Mouse (Mus musculus) layer of hippocampus, adult 8-10 months (tissue): ENCODE data around the gene Nucb1. TPM values are rescaled to one million over a fixed set of nuclear protein-coding genes. Genes with fewer than 3 reads are reported as not detected.
A peak's percentile ranks its signal among the peaks of the same experiment; 100 is the strongest.
"Not testable (repeated sequence)": the region's sequence is repeated elsewhere in the genome, so short reads cannot be mapped to it uniquely, and the experiment has no call there.

Source experiments
- DNase-seq, 2 experiments: peaks; one replicate each; pipeline ENCODE4 v3.0.0; 2022; ENCODE audit warnings: low spot score in 2 of 2
- total RNA-seq, 4 experiments: library from RNA; stranded (reverse); gene quantifications; 2 replicates each; pipeline ENCODE4 v1.2.4; 2022

Gene Nucb1
- total RNA-seq, 4 experiments from 2014 or later: 101 to 135 (median 117) TPM

DNA sequence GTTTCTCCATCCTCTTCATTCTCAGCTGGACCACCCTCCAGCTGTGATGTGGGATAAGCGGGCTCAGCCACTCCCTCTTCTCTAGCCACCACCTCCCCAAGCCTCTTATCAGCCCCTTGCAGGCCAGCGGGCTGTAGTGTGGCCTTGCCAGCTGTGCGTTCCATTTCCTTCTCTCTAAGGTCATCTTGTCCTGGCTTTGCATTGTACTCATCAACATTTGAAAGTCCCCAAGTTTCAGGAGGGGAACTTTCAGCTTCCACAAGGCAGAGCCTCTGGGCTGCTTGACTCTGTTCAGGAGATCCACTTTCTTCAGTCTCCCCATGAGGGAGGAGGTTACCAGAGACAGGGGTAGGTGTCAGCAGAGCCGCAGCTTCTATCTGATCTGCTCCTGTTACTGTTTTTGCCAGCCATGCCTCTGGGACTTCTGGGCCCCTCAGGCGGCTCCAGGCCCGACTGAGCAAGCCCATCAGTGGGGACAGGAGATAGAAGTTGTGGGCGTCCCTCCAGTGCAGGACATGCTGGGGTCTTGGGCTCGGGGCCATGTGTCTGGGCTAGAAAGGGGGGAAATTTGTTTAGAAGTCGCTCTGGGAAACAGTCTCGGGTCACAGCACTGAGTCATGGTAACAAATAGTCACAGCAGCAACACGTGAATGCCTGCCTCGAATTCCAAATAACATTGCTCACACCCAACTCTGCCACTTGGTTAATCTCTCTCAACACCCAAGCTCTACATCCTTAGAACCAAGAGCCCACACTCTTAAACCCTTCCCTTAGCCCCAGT lies 14.8 kb upstream of the Nucb1 start:
- DNase-seq: no peak

DNA sequence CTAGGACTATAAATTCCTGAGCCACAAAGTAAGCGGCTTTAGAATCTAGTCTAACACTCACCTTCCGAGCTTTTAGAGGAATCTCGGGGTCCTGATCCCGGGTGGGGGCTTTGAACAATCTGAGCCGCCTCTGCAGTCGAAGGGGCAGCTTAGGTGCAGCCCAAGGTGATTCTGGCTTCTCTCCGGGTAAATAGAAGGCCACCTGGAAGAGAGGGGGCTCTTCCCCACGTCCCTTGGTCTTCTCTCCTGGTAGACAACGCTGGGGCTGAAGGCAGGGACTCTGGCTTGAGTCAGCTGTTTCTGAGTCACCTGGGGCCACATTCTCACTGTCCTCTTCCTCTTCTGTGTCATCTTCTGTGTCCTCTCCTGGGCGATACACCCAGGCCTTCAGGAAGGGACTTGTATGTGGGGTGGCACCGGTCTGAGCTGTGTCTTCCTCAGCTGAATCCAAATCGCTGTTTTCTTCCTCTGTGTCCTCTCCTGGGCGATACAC lies 13.5 kb upstream of the Nucb1 start:
- DNase-seq: no peak

DNA sequence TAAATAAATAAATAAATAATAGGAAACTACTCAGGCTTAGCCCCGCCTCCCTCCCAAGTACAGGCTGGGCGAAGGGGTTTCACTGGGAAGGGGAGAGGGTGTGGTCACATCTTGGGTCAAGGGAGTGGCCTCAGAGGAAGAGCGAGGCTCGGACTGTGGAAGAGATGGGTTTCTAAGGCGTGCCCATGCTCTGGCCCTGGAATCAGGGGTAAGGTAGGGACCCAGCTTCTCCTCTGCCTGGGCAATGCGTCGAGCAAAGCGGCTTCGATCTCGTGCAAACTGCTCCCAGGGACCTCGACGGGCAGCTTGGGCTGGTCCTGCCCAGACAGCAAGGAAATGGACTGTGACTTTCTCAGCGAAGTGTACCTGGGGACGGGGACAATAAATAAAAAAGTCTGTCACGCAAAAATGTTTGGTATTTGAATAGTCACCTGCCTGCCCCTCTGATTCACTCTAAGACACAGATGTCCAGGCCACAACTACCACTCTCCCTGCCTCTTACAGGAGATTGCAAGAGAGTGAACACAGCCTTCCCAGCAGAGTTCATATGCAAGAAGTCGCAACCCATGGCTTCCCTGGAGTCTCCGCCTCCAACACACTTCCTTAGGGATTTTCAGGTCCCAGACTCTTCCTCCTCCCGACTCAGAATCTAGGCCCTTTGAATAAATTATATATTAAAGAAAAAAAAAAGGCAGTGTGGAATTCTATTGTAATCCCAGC lies 12.9 kb upstream of the Nucb1 start:
- DNase-seq: no peak

DNA sequence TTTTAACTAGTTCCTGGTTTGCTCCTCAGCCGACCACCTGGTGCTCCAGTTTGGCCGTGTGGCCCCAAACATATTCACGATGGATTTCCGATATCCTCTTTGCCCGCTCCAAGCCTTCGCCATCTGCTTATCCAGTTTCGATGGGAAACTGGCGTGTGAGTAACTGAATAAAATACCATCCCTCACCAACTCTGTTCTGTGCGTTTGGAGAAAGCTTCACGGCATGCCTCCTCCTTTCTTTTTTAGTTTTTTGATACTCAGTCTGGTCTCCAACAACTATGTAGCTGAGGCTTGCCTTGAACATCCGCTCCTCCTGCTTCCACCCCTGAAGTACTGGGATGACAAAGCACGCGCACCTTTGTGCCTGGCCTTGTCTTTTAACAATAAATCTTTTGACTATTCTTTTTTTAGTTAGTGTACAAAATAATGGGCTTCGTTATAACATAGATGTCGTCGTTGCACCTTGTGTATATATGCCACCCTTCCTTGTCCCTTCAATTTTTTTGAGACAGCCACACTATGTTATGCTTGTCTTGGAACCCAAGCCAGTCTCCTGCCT lies 12.1 kb upstream of the Nucb1 start:
- DNase-seq: no peak

DNA sequence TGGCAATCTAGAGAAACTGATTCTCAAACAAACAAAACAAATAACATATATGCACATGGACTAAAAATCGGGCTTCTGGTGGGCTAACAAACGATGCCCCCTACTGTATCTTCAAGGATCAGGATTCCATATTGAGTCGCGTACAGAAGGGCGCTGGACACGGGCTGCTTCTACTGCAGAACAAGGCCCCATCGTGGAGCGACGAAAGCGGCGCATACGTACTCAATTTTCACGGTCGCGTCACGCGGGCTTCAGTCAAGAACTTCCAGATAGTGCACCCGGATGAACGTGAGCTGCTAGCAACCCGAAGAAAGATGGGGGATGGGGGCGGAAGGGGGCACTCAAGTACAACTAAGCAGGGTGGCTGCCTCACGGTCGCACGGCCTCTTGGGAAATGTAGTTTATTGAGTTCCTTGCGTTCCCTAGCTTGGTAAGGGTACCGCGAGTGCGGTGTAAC lies 11.6 kb upstream of the Nucb1 start:
- peak; percentile 88 to 89 for DNase-seq

DNA sequence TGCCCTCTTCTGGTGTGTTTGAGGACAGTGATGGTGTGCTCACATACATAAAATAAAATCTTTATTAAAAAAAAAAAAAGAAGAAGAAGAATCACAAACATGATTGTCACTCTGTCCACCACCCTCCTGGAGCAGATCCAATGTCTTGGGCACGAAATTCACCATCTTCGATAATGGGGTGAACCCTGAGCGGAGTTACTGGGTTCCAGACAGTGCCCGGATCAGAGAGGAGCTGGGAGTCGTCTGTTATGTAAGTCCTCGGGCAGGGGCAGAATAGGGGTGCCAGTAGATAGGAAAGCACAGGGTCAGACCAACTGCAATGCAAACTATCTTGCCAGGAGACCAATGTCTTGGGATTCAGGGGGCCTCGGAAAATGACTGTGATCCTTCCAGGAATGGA lies 10.4 kb upstream of the Nucb1 start:
- no peak for DNase-seq

DNA sequence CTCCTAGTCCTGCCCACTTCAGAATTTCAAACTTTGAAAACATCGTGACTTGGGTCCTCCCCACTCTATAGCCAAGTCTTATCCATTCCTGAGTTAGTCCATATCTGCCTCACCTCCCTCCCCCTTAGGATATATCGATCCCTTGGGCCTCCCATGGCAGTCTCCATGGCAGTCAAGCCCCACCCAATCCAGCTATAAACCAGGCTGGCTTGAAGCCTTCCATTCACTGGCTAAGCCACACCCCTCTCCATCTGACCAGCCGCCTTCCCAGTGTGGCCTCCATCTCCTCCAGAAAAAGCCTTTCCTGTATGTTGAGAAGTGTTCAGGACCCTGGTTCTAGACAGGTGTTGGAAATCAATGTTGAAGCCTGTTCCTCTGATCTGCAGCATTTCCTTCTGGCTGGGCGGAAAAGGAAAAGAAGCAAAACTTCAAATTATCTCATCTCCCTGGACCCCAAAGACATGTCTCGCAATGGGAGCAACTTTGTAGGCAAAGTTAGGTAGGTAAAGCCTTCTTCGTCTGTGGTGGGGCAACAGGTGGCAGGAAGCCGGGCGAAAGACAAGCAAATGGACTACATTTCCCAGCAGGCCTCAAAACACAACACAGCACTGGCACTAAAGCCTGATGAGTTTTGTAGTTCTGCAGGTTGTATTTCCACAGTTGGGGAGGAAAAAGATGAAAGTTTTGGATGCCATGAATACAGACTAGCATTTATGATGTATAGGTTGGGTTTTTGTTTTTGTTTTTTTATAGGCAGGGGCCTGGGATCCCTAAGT lies 9.3 kb upstream of the Nucb1 start:
- DNase-seq: no peak

DNA sequence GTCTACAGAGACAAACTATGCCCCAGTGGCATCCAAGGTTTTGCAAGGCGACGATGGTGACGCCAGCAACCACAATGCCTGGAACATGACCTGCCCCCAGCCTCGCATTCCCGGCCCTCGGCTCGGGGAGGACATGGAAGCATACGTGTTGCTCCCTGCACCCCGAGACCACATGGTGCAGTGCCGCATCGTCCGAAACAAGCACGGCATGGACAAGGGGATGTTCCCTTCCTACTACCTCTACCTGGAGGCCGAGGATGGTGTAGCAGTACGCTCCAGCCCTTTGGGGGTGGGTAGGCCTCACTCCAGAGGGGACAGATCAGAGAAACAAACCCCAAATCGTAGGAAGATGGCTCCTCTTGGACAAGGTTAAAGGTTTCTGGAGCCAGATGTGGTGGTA lies 8.4 kb upstream of the Nucb1 start:
- DNase-seq: no peak

DNA sequence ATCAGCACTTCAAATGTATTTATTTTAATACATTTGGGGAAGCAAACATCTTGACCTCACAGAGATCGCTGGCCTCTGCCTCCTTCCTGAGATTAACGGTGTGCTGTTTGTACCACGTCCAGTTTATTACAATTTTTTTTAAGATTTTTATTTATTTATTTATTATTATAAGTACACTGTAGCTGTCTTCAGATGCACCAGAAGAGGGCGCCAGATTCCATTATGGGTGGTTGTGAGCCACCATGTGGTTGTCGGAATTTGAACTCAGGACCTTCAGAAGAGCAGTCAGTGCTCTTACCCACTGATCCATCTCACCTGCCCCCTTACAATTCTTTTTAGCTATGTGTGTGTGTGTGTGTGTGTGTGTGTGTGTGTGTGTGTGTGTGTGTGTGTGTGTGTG lies 6.6 kb upstream of the Nucb1 start:
- not testable (repeated sequence) for DNase-seq

DNA sequence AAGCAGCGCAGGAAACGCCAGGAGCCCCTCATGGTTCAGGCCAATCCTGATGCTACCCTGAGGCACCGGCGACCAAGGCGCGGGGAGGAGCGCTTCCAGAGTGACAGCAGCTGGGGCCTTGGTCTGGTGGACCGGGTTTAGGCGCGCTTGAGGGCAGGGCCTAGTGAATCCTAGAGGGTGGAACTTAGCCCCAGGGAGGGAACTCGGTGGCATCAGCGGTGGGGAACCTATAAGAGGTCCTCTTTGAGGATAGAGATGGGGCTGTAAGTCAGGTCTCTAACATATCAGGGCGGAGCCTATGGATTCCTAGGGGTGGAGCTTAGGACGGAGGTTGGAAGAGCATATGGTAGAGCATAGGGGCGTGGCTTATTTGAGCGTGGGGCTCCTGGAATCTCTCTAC lies 5.2 kb upstream of the Nucb1 start:
- no peak for DNase-seq

DNA sequence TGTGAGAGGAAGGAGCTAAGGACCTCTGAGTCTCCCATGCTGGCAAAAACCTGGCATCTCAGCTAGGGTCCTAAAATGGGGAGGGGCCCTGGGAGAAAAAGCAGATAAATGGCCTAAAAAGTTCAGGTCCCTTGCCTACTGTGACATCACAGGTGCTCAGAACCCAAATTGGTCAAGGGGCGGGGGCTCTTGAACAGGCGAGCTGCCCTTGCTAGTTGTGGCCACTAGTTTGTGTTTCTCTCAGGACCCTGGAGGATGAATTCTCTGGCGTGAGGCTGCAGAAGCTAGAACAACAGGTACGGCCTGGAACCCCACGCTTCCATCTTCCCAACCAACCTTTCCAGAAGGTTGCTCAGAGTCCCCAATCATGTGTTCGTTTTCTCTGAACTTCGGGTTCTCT lies 4.2 kb upstream of the Nucb1 start:
- DNase-seq: no peak

DNA sequence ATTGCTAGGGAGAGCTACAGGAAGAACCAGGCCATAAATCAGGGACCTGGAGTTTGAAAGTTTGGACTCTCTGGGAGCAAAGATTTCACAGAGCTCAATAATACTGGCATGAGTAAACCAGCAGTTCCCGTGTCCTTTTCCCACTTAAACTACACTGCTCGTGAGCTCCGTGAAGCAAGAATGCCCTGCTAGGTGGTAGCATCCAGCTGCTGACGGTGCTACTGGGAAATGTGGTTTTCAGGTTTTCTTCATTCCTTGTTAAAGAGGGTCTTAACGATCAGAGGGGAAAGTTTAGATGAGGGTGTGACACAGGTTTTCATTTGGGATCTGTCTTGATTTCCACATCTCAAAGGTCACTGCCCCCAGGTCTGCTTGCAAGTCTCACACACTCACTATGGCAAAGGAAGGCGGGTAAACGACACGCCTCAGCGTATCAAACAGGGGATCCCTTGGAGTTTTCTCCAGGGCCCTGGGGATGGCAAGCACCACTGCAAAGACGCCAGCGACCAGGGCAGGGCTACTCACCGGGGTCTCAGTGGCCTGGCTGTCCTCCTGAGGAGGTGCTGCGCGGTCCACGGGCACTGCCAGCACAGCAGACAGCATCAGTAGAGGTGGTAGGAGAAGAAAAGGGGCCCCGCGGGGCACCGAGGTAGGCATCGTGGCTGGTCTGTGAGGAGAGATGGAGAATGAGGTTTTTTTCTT lies 874 bp downstream of the Nucb1 start:
- no peak for DNase-seq

DNA sequence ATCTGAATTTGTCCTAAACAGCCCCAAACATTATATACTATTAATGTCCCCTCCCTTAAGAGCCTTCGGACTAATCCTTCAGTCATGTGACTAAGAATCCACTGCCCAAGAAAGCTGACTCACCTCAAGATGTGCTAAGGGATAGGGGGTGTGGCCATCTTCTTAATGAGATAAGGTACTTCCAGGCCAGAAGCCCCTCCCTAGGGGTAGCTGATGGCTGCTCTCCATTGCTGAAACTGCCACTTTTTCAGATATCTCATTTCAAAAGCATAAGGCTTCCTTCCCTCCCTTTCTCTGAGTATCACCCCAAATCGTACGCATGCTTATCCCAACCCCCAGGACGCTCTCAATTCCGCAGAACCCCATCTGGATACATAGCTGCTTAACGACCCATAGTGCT lies 1.6 kb downstream of the Nucb1 start:
- no peak for DNase-seq

DNA sequence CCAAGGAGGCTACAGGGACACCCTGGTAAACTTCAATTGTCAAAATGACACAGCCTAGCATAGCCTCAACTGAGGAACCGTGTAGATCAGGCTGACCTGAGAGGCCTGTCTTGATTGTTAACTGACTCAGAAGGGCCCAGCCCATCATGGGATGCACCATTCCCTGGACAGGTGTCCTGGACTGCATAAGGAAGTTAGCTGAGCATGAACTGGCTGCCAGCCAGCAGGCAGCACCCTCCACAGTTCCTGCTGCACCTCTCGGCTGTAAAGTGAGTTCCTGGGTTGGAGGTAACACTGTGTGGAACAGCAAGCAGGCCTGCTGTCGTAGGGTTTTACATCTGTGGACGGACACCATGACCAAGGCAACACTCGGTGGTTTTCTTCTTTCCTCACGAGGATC lies 2.6 kb downstream of the Nucb1 start:
- no peak for DNase-seq

DNA sequence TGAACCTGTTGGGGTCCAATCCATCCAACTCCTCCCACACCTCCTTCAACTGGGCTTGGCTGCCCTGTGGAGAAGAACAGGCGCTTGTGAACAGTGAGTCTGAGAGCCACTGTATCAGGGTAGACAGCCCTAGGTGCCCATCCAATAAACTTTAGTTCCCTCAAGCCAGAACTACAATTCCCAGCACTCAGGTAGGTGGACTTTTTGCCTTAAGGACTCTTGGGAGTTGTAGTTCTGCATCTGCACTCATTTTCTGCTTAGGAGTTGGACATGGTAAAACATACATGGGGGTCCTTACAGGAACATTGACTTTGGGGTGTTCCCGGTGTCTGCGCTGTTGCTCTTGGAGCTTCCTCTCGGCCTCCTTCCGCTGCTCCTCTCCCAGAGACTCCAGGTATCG lies 11.8 kb downstream of the Nucb1 start:
- DNase-seq: no peak

DNA sequence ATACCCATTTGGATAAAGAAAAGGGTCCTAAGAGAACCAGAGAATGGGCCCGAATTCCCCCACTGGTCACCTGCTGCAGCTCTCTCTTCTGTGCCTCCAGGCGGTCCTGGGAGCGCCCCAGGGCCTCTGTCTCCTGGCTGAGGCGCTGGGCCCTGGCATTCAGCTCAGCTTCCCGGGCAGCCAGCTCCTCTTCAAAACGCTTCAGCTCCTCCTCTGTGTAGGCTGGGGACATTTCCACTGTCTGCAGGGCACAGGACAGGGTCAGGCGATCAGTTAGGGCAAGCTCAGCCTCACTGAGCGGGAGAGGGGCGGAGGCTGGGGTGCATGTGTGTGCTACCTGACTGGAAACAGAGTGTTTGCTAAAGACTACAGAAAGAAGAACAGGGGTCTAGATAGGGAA lies 15.7 kb downstream of the Nucb1 start:
- no peak for DNase-seq

DNA sequence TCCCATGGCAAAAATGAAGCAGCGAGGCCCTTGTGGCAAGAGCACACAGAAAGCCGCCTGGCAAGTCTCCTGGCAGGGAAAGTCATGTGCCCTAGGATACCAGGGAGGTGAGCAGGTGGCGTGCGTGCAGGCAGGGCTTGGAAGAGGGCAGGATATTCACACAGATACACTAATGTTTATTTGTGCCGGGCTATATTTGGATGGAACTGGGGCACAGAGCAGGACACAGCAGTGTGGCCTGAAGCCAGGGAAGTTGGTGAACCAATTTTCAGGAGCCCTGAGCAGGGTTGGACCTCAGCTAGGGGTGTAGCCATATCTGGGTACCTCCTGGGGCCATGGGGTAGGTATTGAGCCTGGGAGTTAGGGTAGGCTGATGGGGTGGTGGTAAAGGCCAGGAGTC lies 17.3 kb downstream of the Nucb1 start:
- DNase-seq: no peak

DNA sequence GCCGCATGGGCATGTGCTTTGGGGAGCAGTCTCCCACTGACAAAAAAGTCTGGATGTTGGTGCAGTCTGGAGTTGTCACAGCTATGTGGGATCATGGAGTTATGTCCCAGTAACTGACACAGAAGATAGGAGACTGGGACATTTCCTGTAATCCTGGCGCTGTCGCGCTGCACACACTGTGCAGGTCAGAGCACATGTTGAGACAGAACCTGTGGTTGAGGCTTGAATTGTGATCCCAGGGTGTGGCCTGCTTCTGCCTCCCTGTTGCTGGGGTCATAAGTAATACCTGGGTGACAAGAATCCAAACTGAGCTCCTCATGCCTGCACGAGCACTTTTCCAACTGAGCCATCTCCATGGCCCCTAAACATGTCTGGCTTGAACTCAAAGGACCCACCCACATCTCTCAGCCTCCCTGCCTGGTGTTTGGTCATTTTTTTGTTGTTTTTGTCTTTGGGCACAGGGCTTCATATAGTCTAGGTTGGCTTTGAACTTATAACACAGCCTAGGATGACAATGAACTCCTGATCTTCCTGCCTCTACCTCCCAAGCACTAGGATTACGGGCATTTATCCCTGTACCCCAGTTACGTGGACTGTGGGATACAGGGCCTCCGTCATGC lies 17.9 kb downstream of the Nucb1 start:
- DNase-seq: no peak

DNA sequence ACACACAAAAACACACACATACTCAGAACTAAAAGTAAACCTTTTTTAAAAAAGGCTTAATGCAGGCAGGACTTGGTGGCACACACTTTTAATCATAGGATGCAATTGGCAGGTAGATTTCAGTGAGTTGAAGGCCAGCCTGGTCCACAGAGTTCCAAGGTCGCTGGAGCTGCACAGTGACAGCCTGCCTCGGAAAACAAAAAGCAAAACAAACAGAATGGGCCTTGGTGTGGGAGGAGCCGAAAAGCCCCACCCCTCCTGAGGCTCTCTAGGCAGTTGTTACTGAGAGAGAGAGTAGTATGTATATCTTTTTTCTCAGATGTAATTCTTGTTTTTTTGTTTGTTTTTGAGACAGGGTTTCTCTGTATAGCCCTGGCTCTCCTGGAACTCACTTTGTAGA lies 18.9 kb downstream of the Nucb1 start:
- DNase-seq: no peak

DNA sequence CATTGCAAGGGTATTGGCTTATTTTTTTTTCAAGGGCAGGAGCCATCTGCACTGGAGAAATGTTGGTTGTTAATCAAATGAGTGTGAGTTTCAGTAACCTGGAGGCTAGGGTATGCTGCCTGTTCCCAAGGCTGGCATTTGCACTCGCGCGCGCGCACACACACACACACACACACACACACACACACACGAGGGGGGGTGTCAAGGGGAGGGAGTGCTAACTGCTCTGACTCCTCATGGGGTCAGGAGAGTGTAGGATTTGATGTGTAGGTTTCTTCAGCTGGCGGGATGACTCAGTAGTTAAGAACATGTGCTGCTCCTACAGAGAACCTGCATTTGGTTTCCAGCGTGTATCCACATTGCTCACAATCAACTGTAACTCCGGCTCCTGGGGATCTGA lies 19.4 kb downstream of the Nucb1 start:
- no peak for DNase-seq

DNA sequence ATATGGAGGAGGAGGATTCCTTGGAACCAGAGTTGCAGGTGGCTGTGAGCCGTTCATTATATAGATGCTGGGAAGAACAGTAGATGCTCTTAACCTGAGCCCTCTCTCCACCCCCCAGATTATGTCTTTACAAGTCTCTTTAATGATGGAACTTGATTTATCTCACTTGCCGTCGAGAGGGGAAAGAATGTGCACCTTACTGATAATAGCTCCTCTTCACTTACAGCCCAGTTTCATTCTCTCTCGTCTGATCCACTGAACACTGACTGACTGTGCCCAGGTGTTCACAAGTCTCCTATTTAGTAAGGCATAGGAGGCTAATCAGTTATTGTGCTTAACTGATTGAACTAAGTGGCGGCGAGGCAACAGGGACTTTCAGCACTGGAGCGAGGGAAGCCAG lies 20.6 kb downstream of the Nucb1 start:
- no peak for DNase-seq
